Mouse (Mus musculus) MEL-GATA-1-ER (cell line): ENCODE data around the gene Hps6.

ENCODE experiments used
- DNase-seq: peaks from one replicate; pipeline ENCODE4 v3.0.0-alpha.2; 2012; ENCODE audit warnings: low read depth; ENCODE audit errors: extremely low read depth

Hps6 gene

DNA sequence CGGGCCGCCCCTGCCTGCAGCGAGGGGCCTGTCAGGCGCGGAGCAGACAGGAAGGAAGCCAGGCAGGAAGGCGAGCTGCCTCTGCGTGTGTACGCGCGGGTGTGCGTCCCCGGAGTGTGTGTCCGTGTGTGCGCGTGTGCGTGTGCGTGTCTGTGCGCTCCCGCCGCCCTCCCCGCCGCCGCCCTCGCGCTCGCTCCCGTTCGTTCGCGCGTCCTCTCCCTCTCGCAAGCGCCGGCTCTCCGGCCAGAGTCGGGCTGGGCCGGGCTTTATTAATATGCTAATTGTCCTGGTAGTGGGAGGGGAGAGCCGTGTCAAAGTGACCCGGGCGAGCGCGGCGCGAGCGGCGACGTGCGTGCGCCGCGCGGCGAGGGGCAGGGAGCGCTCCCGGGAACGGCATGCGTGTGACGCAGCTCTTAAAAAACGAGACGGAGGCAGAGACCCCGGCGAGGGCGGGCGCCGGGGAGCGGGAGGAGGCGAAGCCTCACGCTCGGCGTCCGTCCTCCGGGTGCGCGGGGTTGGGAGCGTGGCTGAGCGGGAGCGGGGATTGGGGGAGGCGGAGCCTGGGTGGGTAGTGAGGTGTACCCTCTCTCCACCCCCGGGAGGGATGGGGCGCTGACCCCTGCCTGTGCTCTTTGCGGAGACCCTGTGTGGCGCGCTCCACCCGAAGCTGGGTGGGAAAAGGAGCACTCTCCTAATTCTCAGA lies 41.8 kb downstream of the Hps6 start, which contains the start of gene Ldb1:
Ldb1 (minus strand) TSS at position 222 of the 703 bp plus-strand sequence.
- no peak for DNase-seq

- no peak for DNase-seq
Measured at GRCm38 (mm10) chr19:46045696-46046311, 42.5 kb downstream of the Hps6 start.

DNA sequence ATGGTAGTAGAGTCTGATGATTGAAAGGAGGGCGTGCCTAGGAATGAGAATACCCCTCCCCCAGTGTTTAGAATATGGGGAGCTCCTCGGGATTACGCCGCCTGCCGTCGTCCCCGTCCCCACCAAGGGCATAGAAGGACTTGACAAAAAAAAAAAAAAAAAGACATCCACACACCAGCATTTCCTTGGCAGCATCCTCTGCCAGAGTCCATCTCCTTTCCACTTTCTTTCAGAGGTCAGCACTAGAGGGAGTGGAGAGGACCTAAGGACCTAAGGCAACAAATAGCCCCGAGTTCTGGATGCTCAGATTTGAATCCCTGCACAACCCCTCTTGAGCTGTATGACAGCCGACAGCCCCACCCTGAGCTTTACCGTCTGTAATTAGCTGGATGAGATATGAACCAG lies 43.3 kb downstream of the Hps6 start:
- no peak for DNase-seq

GRCm38 (mm10) chr19:46047426-46047825 lies 44.1 kb downstream of the Hps6 start:
- no peak for DNase-seq

- DNase-seq, result no peak
Measured at GRCm38 (mm10) chr19:46049129-46049528, 45.8 kb downstream of the Hps6 start.

GRCm38 (mm10) chr19:46050462-46050861 lies 47.2 kb downstream of the Hps6 start:
- DNase-seq, result no peak
